Mouse (Mus musculus) neural tube, embryonic 14.5 days (tissue): ENCODE results near the gene Hacd3. TPM values are rescaled to one million over a fixed set of nuclear protein-coding genes. Genes with fewer than 3 reads are reported as not detected.

Experiments
- ATAC-seq: fragments of 200-750 bp; cut with Nextera tagmentation; 2 replicates; pipeline ENCODE4 v1.8.0; 2017; ENCODE audit warnings: low read depth, mild to moderate bottlenecking, moderate TSS enrichment, moderate library complexity
- H3K27ac ChIP-seq: fragments of 300-500 bp; sonication (generic); 2 replicates; pipeline ENCODE4 v1.5.1; 2014; ENCODE audit warnings: low read depth, mild to moderate bottlenecking, control low read depth, low read length, moderate library complexity, mixed read lengths
- H3K27me3 ChIP-seq: fragments of 300-500 bp; sonication (generic); 2 replicates; pipeline ENCODE4 v1.6.1; 2014; ENCODE audit warnings: low read length; ENCODE audit not compliant: control insufficient read depth, insufficient read depth
- H3K36me3 ChIP-seq: fragments of 300-500 bp; sonication (generic); 2 replicates; pipeline ENCODE4 v1.6.1; 2014; ENCODE audit warnings: low read length, mixed read lengths; ENCODE audit not compliant: control insufficient read depth, insufficient read depth
- H3K4me1 ChIP-seq: fragments of 300-500 bp; sonication (generic); 2 replicates; pipeline ENCODE4 v1.6.1; 2014; ENCODE audit warnings: low read length; ENCODE audit not compliant: control insufficient read depth, insufficient read depth
- H3K4me2 ChIP-seq: fragments of 300-500 bp; sonication (generic); 2 replicates; pipeline ENCODE4 v1.6.1; 2014; ENCODE audit warnings: mild to moderate bottlenecking, low read depth, low read length, control low read depth
- H3K4me3 ChIP-seq: fragments of 300-500 bp; sonication (generic); 2 replicates; pipeline ENCODE4 v1.5.1; 2014; ENCODE audit warnings: low read depth, low read length, control low read depth, mixed read lengths
- H3K9ac ChIP-seq: fragments of 300-500 bp; sonication (generic); replicated peaks from 2 replicates; pipeline ENCODE4 v1.6.1; 2014; ENCODE audit warnings: low read depth, mild to moderate bottlenecking, control low read depth, low read length, mixed read lengths
- H3K9me3 ChIP-seq: fragments of 300-500 bp; sonication (generic); 2 replicates; pipeline ENCODE4 v1.6.1; 2016; ENCODE audit warnings: low read length; ENCODE audit not compliant: control insufficient read depth
- WGBS: fragments of 180-500 bp; shearing (Covaris S2); extraction: QIAGEN DNeasy Blood & Tissue Kit; methylation state at CpG from one replicate; pipeline ENCODE4 v1.1.7; 2014; 5-methylcytosine and 5-hydroxymethylcytosine counted together
- polyA plus RNA-seq: library from polyadenylated mRNA; unstranded; fragments of >200 nt; fragmentation: Nextera tagmentation; extraction: Ambion mirVana; gene quantifications from 2 replicates; pipeline ENCODE4 v1.2.1, GENCODE M21; 2014

Hacd3 gene
- 223 and 225 TPM in 2 replicates for polyA plus RNA-seq

DNA sequence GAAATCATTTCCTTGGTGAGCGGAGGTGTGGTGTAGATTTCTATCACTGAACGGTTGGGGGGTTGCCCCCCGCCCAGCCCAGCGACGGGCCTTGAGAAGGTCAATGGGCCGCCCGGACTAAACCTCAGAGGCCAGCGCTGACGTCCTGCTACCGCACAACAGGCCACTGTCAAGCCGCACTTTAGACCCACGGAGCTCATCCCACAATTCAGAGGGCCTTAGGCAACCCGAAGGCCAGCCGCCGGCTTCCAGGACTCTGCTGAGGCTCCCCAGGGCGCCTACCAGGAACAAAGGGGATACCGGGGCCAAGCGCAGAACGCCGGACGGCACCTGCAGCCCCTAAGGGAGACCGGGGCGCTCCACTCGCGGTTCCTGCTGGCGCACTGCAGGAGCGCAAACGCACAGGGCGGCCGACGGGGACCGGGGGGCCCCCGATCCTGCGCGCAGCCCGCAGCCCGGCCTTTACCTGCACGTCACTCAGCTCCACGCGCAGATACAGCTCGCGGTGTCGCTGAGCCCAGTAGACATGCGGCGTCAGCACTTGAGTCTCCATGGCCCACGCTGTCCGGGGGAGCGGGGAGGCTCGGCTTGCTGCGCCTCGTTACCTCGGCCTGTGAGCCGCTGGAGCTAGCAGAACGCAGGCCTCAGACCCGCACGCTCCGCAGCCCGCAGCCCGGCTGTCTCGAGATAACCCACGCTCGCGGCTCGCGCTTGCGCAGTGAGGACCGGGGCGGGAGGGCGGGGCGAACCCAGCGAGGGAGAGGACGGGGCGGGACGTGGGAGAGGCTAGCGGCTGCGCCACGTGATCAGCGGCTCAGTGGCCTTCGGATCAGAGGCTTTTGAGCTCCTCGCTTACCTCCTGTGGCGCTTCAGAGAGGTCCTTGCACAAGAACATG, at the start of gene Hacd3:
TSS of gene Hacd3 (minus strand) at position 703 of the 896 bp plus-strand sequence.
- Histone ChIP-seq H3K4me3 (peak within 1 kb of the TSS; percentile 99), H3K27ac (peak within 1 kb of the TSS; percentile 93), H3K27me3 (no peaks in the 10 kb centered on the region), H3K36me3 (no peaks in the 10 kb centered on the region), H3K4me1 (peaks cover 40% of the 10 kb centered on the region), H3K4me2 (peak within 1 kb of the TSS; percentile 62), H3K9me3 (no peaks in the 10 kb centered on the region), H3K9ac (peak within 1 kb of the TSS; percentile 99)
- ATAC-seq = peak; percentile 95
- WGBS = under 1% methylated on average over 79 of the region's 81 CpGs

DNA sequence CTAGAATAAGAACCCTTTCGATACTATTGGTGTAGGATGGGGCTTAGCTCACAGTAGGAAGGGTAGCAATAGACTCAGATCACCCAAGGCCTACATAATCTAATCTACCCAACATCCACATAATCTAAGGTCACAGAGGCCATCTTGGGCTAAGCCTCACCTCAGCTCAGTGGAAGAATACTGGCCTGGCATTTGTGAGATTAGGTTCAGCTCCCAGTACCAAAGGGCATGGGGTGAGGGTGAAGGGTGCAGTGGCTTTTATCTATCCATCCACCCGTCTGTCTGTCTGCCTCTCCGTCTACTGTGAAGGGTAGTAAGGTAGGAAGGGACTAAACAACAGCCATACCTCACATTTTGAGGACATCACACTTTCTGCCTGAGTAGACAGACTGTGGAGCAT, 49.1 kb upstream of the Hacd3 start:
- Histone ChIP-seq H3K36me3 (peaks cover 29% of the 10 kb centered on the region), H3K9ac (no peak overlapping the region), H3K4me1 (no peaks in the 10 kb centered on the region), H3K27me3 (no peaks in the 10 kb centered on the region), H3K4me2 (no peak overlapping the region), H3K4me3 (no peak overlapping the region), H3K27ac (no peak overlapping the region), H3K9me3 (no peaks in the 10 kb centered on the region)
- ATAC-seq = no peak
- 93% methylated on average over 3 of the region's 3 CpGs for WGBS

- Histone ChIP-seq H3K36me3 (peaks cover 47% of the 10 kb centered on the region), H3K9me3 (no peaks in the 10 kb centered on the region), H3K4me2 (no peak overlapping the region), H3K4me3 (no peak overlapping the region), H3K27me3 (no peaks in the 10 kb centered on the region), H3K4me1 (no peaks in the 10 kb centered on the region), H3K9ac (no peak overlapping the region), H3K27ac (no peak overlapping the region)
- 94% methylated on average over 7 of the region's 7 CpGs for WGBS
- no peak for ATAC-seq
These were observed 42.8 kb upstream of the Hacd3 start for GRCm38 (mm10) chr9:65064251-65064650.

DNA sequence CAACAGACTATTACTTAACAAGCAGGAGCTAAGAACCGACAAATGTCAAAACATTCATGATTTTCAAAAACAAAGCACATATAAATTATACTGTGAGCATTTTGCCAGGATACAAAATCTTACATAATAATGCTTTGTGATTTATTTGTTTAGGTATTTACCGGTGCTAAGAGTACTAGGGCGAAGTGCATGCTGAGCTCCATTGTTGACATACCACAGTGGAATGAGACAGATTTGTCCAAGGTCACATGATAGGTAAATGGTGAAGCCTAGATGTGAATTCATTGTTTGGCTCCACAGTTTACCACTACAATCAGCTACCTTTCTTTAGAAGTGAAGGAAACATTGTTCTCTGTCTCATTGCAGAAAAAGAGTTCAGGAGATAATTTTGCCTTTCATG, 29.5 kb upstream of the Hacd3 start:
- no peak for ATAC-seq
- 92% methylated on average over 3 of the region's 3 CpGs for WGBS
- no peaks in the 10 kb centered on the region for H3K9me3 ChIP-seq
- peaks cover 50% of the 10 kb centered on the region for H3K36me3 ChIP-seq
- H3K4me3 ChIP-seq = no peak overlapping the region
- H3K27me3 ChIP-seq = no peaks in the 10 kb centered on the region
- H3K4me1 ChIP-seq = 0 out of 2 replicates have a peak, but pooled peaks cover 4% of the 10 kb centered on the region
- no peak overlapping the region for H3K27ac ChIP-seq
- no peak overlapping the region for H3K9ac ChIP-seq
- H3K4me2 ChIP-seq = no peak overlapping the region

- 94% methylated on average over 5 of the region's 5 CpGs for WGBS
- Histone ChIP-seq H3K9me3 (no peaks in the 10 kb centered on the region), H3K27ac (no peak overlapping the region), H3K27me3 (no peaks in the 10 kb centered on the region), H3K4me2 (no peak overlapping the region), H3K4me1 (0 out of 2 replicates have a peak, but pooled peaks cover 4% of the 10 kb centered on the region), H3K4me3 (no peak overlapping the region), H3K9ac (no peak overlapping the region), H3K36me3 (peaks cover 52% of the 10 kb centered on the region)
- ATAC-seq = no peak
These were observed 27.9 kb upstream of the Hacd3 start for GRCm38 (mm10) chr9:65049422-65049821.

DNA sequence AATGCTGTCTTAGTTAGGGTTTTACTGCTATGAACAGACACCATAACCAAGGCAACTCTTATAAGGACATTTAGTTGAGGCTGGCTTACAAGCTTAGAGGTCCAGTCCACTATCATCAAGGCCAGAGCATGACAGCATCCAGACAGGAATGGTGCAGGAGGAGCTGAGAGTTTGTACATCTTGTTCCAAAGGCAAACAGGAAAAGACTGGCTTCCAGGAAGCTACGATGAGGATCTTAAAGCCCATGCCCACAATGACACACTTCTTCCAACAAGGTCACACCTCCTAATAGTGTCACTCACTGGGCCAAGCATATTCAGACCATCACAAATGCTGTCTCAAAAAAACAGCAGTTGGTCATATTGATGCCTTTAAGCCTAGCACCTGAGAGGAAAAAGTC, 25.5 kb upstream of the Hacd3 start:
- Histone ChIP-seq H3K27ac (no peak overlapping the region), H3K27me3 (no peaks in the 10 kb centered on the region), H3K4me2 (no peak overlapping the region), H3K4me3 (no peak overlapping the region), H3K36me3 (peaks cover 45% of the 10 kb centered on the region), H3K9ac (no peak overlapping the region), H3K4me1 (no peaks in the 10 kb centered on the region), H3K9me3 (no peaks in the 10 kb centered on the region)
- ATAC-seq = no peak
- 96% methylated on average over 1 of the region's 1 CpGs for WGBS

GRCm38 (mm10) chr9:65041430-65041829, 19.9 kb upstream of the Hacd3 start:
- no peak for ATAC-seq

GRCm38 (mm10) chr9:65036861-65037260, 15.4 kb upstream of the Hacd3 start:
- Histone ChIP-seq H3K4me1 (peaks cover 14% of the 10 kb centered on the region), H3K27me3 (no peaks in the 10 kb centered on the region), H3K27ac (no peak overlapping the region), H3K9ac (no peak overlapping the region), H3K36me3 (peaks cover 28% of the 10 kb centered on the region), H3K9me3 (no peaks in the 10 kb centered on the region), H3K4me3 (no peak overlapping the region), H3K4me2 (no peak overlapping the region)
- ATAC-seq = no peak
- WGBS = 81% methylated on average over 8 of the region's 8 CpGs

More at GRCm38 (mm10) chr9:65041430-65041829, 19.9 kb upstream of the Hacd3 start:
- H3K4me3 ChIP-seq = no peak overlapping the region
- H3K9ac ChIP-seq = no peak overlapping the region
- H3K9me3 ChIP-seq = no peaks in the 10 kb centered on the region
- no peaks in the 10 kb centered on the region for H3K4me1 ChIP-seq
- WGBS = 97% methylated on average over 5 of the region's 5 CpGs
- peaks cover 53% of the 10 kb centered on the region for H3K36me3 ChIP-seq
- no peaks in the 10 kb centered on the region for H3K27me3 ChIP-seq
- H3K4me2 ChIP-seq = no peak overlapping the region
- no peak overlapping the region for H3K27ac ChIP-seq

GRCm38 (mm10) chr9:65036456-65036855, 15.0 kb upstream of the Hacd3 start:
- 87% methylated on average over 1 of the region's 1 CpGs for WGBS
- Histone ChIP-seq H3K36me3 (peaks cover 25% of the 10 kb centered on the region), H3K27ac (no peak overlapping the region), H3K4me3 (no peak overlapping the region), H3K4me1 (peaks cover 14% of the 10 kb centered on the region), H3K27me3 (no peaks in the 10 kb centered on the region), H3K9ac (no peak overlapping the region), H3K4me2 (no peak overlapping the region), H3K9me3 (no peaks in the 10 kb centered on the region)
- ATAC-seq = no peak
